25 mouse cellular contexts compared by ENCODE assay signal in genomic region chr2:130353411-130353810, GRCm38 (mm10). TPM values are rescaled to one million over a fixed set of nuclear protein-coding genes. Genes with fewer than 3 reads are reported as not detected.
A peak's percentile ranks its signal among the peaks of the same experiment; 100 is the strongest.
DNase-seq lines count a peak whose midpoint lies in the region; ATAC-seq and TF ChIP-seq lines count a peak whose summit lies in the region.
"Had no signal": no experiment of that assay in that cellular context is flagged by ENCODE, and none has a peak within 500 bp of the region (broad histone marks: within the 10 kb centered on the region; RNA-seq: fewer than 3 reads in every experiment).

No protein-coding gene starts in this region.

- no peaks in the 10 kb centered on the region for H3K27me3 ChIP-seq in forebrain, embryonic 14.5 days (replicated peaks; ENCODE audit: control insufficient read depth, insufficient read depth, low read length)
- peaks cover 7% of the 10 kb centered on the region for H3K27me3 ChIP-seq in forebrain, embryonic 10.5 days (ENCODE audit: poor library complexity, severe bottlenecking)
- no peaks in the 10 kb centered on the region for H3K27me3 ChIP-seq in lung, postnatal 0 days (replicated peaks; ENCODE audit: insufficient read depth, low read length)

- no peak for TF ChIP-seq CTCF in lung, postnatal 0 days (IDR thresholded peaks at IDR 0.05)
- TF ChIP-seq CTCF in brain, embryonic 14.5 days (IDR thresholded peaks at IDR 0.05; ENCODE audit: borderline replicate concordance, extremely low read depth, insufficient read depth, insufficient read length), result no peak

- DNase-seq in forebrain, embryonic 14.5 days (ENCODE audit: low spot score), result peak; percentile 56
- DNase-seq in forebrain, embryonic 10.5 days (ENCODE audit: extremely low spot score, low spot score), result no peak
- DNase-seq in heart, adult 11 months, result peak; percentile 71
- DNase-seq in heart, adult 18-20 months, result no peak
- DNase-seq in lung, postnatal 0 days (ENCODE audit: low spot score), result peak; percentile 8
- no peak for DNase-seq in lung, postnatal 14 days
- peak; percentile 52 for DNase-seq in brain, embryonic 14.5 days (ENCODE audit: low read depth)
- DNase-seq in heart, postnatal 10 days, result no peak
- DNase-seq: adrenal gland, adult 2 months; adrenal gland, postnatal 10 days; adrenal gland, postnatal 25 days; cerebellum, adult 11-12 months; cerebellum, adult 2 months; cerebellum, adult 9-10 months; cerebellum, postnatal 10 days; cerebellum, postnatal 25 days had no signal

- H3K9me3 ChIP-seq in forebrain, embryonic 14.5 days (replicated peaks; ENCODE audit: control insufficient read depth, low read length), result no peaks in the 10 kb centered on the region
- no peaks in the 10 kb centered on the region for H3K9me3 ChIP-seq in forebrain, embryonic 10.5 days
- H3K9me3 ChIP-seq in lung, postnatal 0 days (ENCODE audit: low read length), result no peaks in the 10 kb centered on the region
- H3K9me3 ChIP-seq: embryonic facial prominence, embryonic 10.5 days; embryonic facial prominence, embryonic 12.5 days had no signal

- TF ChIP-seq POLR2A in brain, embryonic 14.5 days (IDR thresholded peaks at IDR 0.05; ENCODE audit: borderline replicate concordance, extremely low read depth, insufficient read depth, insufficient read length, poor library complexity, severe bottlenecking), result no peak

- no peak overlapping the region for H3K4me2 ChIP-seq in forebrain, embryonic 14.5 days (ENCODE audit: low read length)
- no peak overlapping the region for H3K4me2 ChIP-seq in lung, postnatal 0 days (replicated peaks; ENCODE audit: low read depth, low read length)
- H3K4me2 ChIP-seq: embryonic facial prominence, embryonic 12.5 days had no signal

- H3K27ac ChIP-seq in forebrain, embryonic 14.5 days (ENCODE audit: low read depth, low read length), result 0 out of 2 replicates have a peak overlapping the region, but pooled peaks have one; percentile 73
- H3K27ac ChIP-seq in forebrain, embryonic 10.5 days, result no peak overlapping the region
- H3K27ac ChIP-seq in lung, postnatal 0 days (ENCODE audit: low read length), result no peak overlapping the region
- H3K27ac ChIP-seq: embryonic facial prominence, embryonic 10.5 days; embryonic facial prominence, embryonic 12.5 days had no signal

- no peaks in the 10 kb centered on the region for H3K36me3 ChIP-seq in forebrain, embryonic 14.5 days (ENCODE audit: control insufficient read depth, insufficient read depth, low read length)
- no peaks in the 10 kb centered on the region for H3K36me3 ChIP-seq in forebrain, embryonic 10.5 days (replicated peaks)
- H3K36me3 ChIP-seq in lung, postnatal 0 days (ENCODE audit: insufficient read depth, low read length), result no peaks in the 10 kb centered on the region
- H3K36me3 ChIP-seq: embryonic facial prominence, embryonic 10.5 days; embryonic facial prominence, embryonic 12.5 days had no signal

- H3K4me3 ChIP-seq in forebrain, embryonic 14.5 days (ENCODE audit: low read depth, low read length), result no peak overlapping the region
- no peak overlapping the region for H3K4me3 ChIP-seq in forebrain, embryonic 10.5 days
- no peak overlapping the region for H3K4me3 ChIP-seq in lung, postnatal 0 days (ENCODE audit: low read depth, low read length)
- H3K4me3 ChIP-seq: embryonic facial prominence, embryonic 10.5 days; embryonic facial prominence, embryonic 12.5 days had no signal

- no peak overlapping the region for H3K9ac ChIP-seq in forebrain, embryonic 14.5 days (ENCODE audit: low read length)
- H3K9ac ChIP-seq in lung, postnatal 0 days (replicated peaks; ENCODE audit: low read depth), result no peak overlapping the region
- H3K9ac ChIP-seq: embryonic facial prominence, embryonic 12.5 days had no signal

- intact Hi-C loops in heart, postnatal 10 days (cut with DNase I), result no loop called here

- 71% methylated on average over 8 of the region's 8 CpGs for WGBS in forebrain, embryonic 14.5 days
- WGBS in forebrain, embryonic 10.5 days, result 94% methylated on average over 8 of the region's 8 CpGs
- 83% methylated on average over 8 of the region's 8 CpGs for WGBS in lung, postnatal 0 days

- H3K4me1 ChIP-seq in forebrain, embryonic 14.5 days (ENCODE audit: control insufficient read depth, insufficient read depth, low read length), result peaks cover 20% of the 10 kb centered on the region
- H3K4me1 ChIP-seq in forebrain, embryonic 10.5 days, result peaks cover 7% of the 10 kb centered on the region; the same call in 1 of the 2 replicates
- H3K4me1 ChIP-seq in lung, postnatal 0 days (ENCODE audit: insufficient read depth, low read depth, low read length), result no peaks in the 10 kb centered on the region
- H3K4me1 ChIP-seq: embryonic facial prominence, embryonic 10.5 days; embryonic facial prominence, embryonic 12.5 days had no signal

- no peak for ATAC-seq in forebrain, embryonic 14.5 days
- no peak for ATAC-seq in lung, postnatal 0 days
- ATAC-seq: forebrain, embryonic 16.5 days had no signal

- TF ChIP-seq EP300 in lung, postnatal 0 days (IDR thresholded peaks at IDR 0.05), result no peak

RNA-seq across cellular contexts. Expression of gene Cpxm1, which starts 44.0 kb away (rescaled TPM):
- polyA plus RNA-seq in forebrain, embryonic 14.5 days (2014; fragmentation: Nextera tagmentation; extraction: Ambion mirVana), result 10.1 and 10.9 TPM in 2 replicates
- polyA plus RNA-seq in forebrain, embryonic 10.5 days (2016; fragmentation: Nextera tagmentation; extraction: Ambion mirVana), result 36.7 and 41.8 TPM in 2 replicates
- total RNA-seq in heart, adult 18-20 months (2021), result 1 to 10 TPM; 4.3 to 6.0 TPM
- 13.9 and 14.9 TPM in 2 replicates for polyA plus RNA-seq in lung, postnatal 0 days (2015; fragmentation: Nextera tagmentation; extraction: Ambion mirVana)
- polyA plus RNA-seq in brain, embryonic 14.5 days (2012; rRNA removed), result 15.4 and 24.0 TPM in 2 replicates
- 10 to 100 TPM; 16.7 to 17.3 TPM for total RNA-seq in heart, postnatal 10 days (2021)

RNA-seq across cellular contexts. Expression of gene Gm28372, which starts 51.6 kb away (rescaled TPM):
- polyA plus RNA-seq in forebrain, embryonic 14.5 days (2014; fragmentation: Nextera tagmentation; extraction: Ambion mirVana), result not detected in 2 replicates
- 0.07 TPM in 1 of 2 replicates, not detected in the other for polyA plus RNA-seq in forebrain, embryonic 10.5 days (2016; fragmentation: Nextera tagmentation; extraction: Ambion mirVana)
- total RNA-seq in heart, adult 18-20 months (2021), result not detected
- polyA plus RNA-seq in lung, postnatal 0 days (2015; fragmentation: Nextera tagmentation; extraction: Ambion mirVana), result 0.10 TPM in 1 of 2 replicates, not detected in the other
- not detected in 2 replicates for polyA plus RNA-seq in brain, embryonic 14.5 days (2012; rRNA removed)
- total RNA-seq in heart, postnatal 10 days (2021), result not detected
- total RNA-seq: adrenal gland, adult 2 months; adrenal gland, postnatal 10 days; adrenal gland, postnatal 25 days; adrenal gland, postnatal 4 days; ES-E14; MEL had no signal
- polyA plus RNA-seq: adrenal gland, adult 2 months; C2C12; cerebellum, adult 2 months; cortical plate, adult 2 months; embryonic facial prominence, embryonic 10.5 days; embryonic facial prominence, embryonic 12.5 days; embryonic facial prominence, embryonic 14.5 days; forebrain, embryonic 16.5 days had no signal

RNA-seq across cellular contexts. Expression of gene 1700020A23Rik, which starts 51.6 kb away (rescaled TPM):
- polyA plus RNA-seq in forebrain, embryonic 14.5 days (2014; fragmentation: Nextera tagmentation; extraction: Ambion mirVana), result not detected in 2 replicates
- polyA plus RNA-seq in forebrain, embryonic 10.5 days (2016; fragmentation: Nextera tagmentation; extraction: Ambion mirVana), result 0.21 and 0.32 TPM in 2 replicates
- total RNA-seq in heart, adult 18-20 months (2021), result not detected
- not detected in 2 replicates for polyA plus RNA-seq in lung, postnatal 0 days (2015; fragmentation: Nextera tagmentation; extraction: Ambion mirVana)
- not detected in 2 replicates for polyA plus RNA-seq in brain, embryonic 14.5 days (2012; rRNA removed)
- not detected for total RNA-seq in heart, postnatal 10 days (2021)
- total RNA-seq: adrenal gland, postnatal 10 days; adrenal gland, postnatal 25 days; adrenal gland, postnatal 4 days; ES-E14; MEL had no signal
- polyA plus RNA-seq: adrenal gland, adult 2 months; C2C12; cerebellum, adult 2 months; cortical plate, adult 2 months; embryonic facial prominence, embryonic 10.5 days; embryonic facial prominence, embryonic 12.5 days; embryonic facial prominence, embryonic 14.5 days had no signal

RNA-seq across cellular contexts. Expression of gene Tmem239, which starts 52.9 kb away (rescaled TPM):
- not detected in 2 replicates for polyA plus RNA-seq in forebrain, embryonic 14.5 days (2014; fragmentation: Nextera tagmentation; extraction: Ambion mirVana)
- not detected in 2 replicates for polyA plus RNA-seq in forebrain, embryonic 10.5 days (2016; fragmentation: Nextera tagmentation; extraction: Ambion mirVana)
- not detected for total RNA-seq in heart, adult 18-20 months (2021)
- not detected in 2 replicates for polyA plus RNA-seq in lung, postnatal 0 days (2015; fragmentation: Nextera tagmentation; extraction: Ambion mirVana)
- not detected in 2 replicates for polyA plus RNA-seq in brain, embryonic 14.5 days (2012; rRNA removed)
- not detected for total RNA-seq in heart, postnatal 10 days (2021)
- total RNA-seq: adrenal gland, adult 2 months; adrenal gland, postnatal 10 days; adrenal gland, postnatal 25 days; adrenal gland, postnatal 4 days; ES-E14; MEL had no signal
- polyA plus RNA-seq: adrenal gland, adult 2 months; cerebellum, adult 2 months; cortical plate, adult 2 months; embryonic facial prominence, embryonic 10.5 days; embryonic facial prominence, embryonic 14.5 days had no signal

RNA-seq across cellular contexts. Expression of gene Ebf4, which starts 58.4 kb away (rescaled TPM):
- polyA plus RNA-seq in forebrain, embryonic 14.5 days (2014; fragmentation: Nextera tagmentation; extraction: Ambion mirVana), result 2.1 and 2.4 TPM in 2 replicates
- polyA plus RNA-seq in forebrain, embryonic 10.5 days (2016; fragmentation: Nextera tagmentation; extraction: Ambion mirVana), result 0.79 and 0.80 TPM in 2 replicates
- total RNA-seq in heart, adult 18-20 months (2021), result under 1 TPM; 0.30 to 0.44 TPM
- 0.80 and 0.88 TPM in 2 replicates for polyA plus RNA-seq in lung, postnatal 0 days (2015; fragmentation: Nextera tagmentation; extraction: Ambion mirVana)
- polyA plus RNA-seq in brain, embryonic 14.5 days (2012; rRNA removed), result 24.3 and 24.9 TPM in 2 replicates
- total RNA-seq in heart, postnatal 10 days (2021), result 1 to 10 TPM; 1.2 to 1.3 TPM

Comparison
In these comparisons a context has a peak if more than half of its experiments do, and no peak if none do; other contexts are left out.
1. DNase-seq: peak in forebrain, embryonic 14.5 days (single experiment), heart, adult 11 months (single experiment), lung, postnatal 0 days (single experiment) and brain, embryonic 14.5 days (single experiment); none in forebrain, embryonic 10.5 days (single experiment), heart, adult 18-20 months (0 of 2), lung, postnatal 14 days (single experiment) and heart, postnatal 10 days (0 of 2).